Mouse (Mus musculus) heart, postnatal 0 days (tissue): Measurements from ENCODE around the gene Slc9a9.

Source experiments
- CTCF ChIP-seq: IDR thresholded peaks from 2 replicates; pipeline ENCODE4 v1.5.1; 2016; ENCODE audit warnings: antibody characterized with exemption, control low read depth, low read depth
- EP300 ChIP-seq: IDR thresholded peaks from 2 replicates; pipeline ENCODE4 v1.6.1; 2016; ENCODE audit warnings: antibody characterized with exemption, low read depth

DNA sequence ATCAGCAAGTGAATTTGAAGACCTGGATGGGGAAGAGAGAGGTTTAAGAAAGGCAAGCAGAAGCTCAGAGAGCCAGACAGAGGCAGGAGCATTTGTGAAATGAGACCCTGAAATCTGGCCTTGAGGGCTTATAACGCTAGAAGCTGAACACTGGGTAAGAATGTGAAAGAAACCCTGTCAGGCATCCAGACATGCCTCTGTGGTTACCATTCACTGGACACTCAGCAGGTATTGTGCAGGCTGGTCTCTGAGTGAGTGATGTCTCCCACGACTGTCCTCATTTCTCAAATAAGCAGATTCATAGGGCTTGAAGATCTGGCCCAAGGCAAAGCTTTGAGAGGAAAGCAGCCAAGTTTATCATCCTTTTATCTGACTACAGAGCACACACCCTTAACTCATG is 596.5 kb downstream of the Slc9a9 start:
- TF ChIP-seq EP300 (no peak), CTCF (no peak)
